Mouse (Mus musculus): ENCODE data around the gene Skint3. TPM values are rescaled to one million over a fixed set of nuclear protein-coding genes. Genes with fewer than 3 reads are reported as not detected.
"Not testable (repeated sequence)": the region's sequence is repeated elsewhere in the genome, so short reads cannot be mapped to it uniquely, and the experiment has no call there.

Skint3 gene
- 12.9 and 14.5 TPM in 2 replicates for total RNA-seq (2017)

DNA sequence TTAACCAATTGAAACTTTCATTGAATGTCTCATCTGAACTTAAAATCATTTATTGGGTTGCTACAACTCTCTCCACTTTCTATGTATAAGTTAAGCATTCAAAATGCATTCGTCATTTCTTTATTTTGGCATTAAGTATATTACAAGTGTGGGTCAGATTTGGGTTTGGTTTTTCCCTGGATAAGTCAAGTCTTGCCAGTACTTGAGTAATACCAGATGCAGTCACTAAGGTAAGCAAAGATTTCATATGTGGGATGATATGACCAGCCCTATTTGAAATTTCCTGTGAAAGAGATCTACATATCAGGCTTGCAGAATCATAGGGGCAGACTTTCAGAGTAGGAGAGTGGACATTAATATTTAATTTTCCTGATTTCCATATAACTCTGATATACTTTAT is at the start of gene Skint3:
Gene Skint3, plus strand, starts transcription at position 301 of the 400 bp plus-strand sequence.
- no peak for ATAC-seq (ENCODE audit: extremely low read depth, insufficient number of reproducible peaks, low FRiP score, poor library complexity, severe bottlenecking)

DNA sequence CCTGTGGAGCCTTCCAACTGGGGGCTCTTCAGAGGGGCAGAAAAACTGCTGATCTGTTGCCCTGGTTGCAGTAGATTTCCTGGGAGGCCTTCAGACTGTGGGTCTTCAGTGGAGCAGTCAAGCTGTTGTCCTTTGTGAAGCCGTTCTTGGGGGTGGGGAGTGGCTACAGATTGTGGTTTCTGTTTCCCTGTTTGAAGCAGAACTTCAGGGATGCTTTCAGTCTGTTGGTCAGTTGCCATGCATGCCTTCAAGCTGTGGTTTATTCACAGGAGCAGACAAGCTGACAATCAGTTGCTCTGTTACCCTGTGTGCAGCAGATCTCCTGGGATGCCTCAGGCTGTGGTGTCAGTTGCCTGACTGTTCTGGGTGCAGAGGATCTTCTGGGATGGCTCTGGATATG is 11.4 kb downstream of the Skint3 start:
- no peak for ATAC-seq (ENCODE audit: extremely low read depth, insufficient number of reproducible peaks, low FRiP score, poor library complexity, severe bottlenecking)

DNA sequence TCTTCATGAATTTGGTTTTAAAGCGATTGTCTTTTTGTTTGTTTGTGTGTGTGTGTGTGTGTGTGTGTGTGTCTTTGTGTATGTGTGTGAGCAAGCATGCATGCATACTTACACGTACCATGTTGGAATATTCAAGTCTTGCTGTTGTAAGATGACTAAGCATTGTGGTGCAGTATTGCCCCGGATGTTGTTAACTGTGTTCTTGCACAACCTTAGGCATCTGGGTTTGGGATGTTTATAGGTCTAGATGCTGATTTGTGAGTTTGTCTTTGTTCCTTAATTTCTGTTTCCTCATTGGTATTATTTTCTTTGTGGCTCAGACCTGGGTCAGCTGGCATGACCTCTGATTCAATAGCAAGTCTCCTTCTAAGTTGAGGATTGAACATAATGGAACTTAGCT is 11.9 kb downstream of the Skint3 start:
- ATAC-seq (ENCODE audit: extremely low read depth, insufficient number of reproducible peaks, low FRiP score, poor library complexity, severe bottlenecking), result peak; percentile 61; the same call in 1 of the 2 replicates

DNA sequence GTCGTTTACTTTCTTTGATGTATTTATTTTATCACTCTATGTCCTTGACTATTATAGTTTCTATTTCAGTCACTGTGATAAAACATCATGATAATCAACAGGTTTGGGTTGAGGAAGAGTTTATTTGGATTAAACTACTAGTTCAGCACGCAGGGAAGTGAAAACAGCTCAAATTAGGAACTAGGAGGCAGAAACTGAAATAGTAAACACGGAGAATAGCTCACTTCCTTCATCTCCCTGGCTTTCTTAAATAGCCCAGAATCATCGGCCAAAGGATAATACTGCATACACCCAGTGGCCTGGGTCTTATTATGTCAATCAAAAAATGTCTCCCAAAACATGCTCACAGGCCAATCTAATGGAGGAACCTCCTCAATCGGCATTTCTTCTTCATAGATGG is 24.0 kb downstream of the Skint3 start:
- no peak for ATAC-seq (ENCODE audit: extremely low read depth, insufficient number of reproducible peaks, low FRiP score, poor library complexity, severe bottlenecking)

DNA sequence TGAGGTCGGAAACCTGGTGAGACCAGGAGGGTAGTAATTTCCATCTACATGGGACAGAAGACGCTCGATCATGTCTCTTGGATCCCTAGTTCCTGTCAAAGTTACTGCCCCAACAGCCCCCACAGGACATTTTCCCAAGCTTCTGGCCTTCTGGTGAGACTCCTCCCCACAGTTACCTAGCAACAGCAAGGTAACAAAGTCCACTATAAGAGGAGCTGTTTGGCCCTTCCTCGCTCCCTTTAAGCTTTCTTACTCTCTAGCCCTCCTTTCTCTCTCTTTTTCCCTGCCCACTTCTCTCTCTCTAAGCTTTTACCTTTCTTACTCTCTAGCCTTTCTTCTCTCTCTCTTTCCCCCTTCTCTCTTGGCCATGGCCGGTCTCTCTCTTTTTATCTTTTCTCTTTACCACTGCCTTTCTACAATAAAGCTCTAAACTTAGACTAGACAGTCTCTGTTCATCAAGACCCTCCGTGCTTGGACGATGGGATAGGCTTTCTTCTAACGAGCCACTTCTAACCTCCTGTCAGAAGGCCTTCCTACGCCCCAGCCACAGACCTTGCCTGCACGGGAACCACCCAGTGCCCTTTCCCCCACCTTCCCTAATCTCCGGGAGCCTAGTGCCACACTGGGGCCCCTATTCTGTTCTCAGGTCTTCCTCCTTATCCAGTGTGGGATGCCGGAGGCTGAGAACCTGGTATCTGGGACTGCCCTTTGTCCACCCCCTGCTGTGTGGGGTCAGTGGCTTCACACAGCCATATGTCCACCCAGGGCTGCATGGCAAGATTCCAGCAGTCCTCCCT is 55.3 kb downstream of the Skint3 start:
- ATAC-seq (ENCODE audit: extremely low read depth, insufficient number of reproducible peaks, low FRiP score, poor library complexity, severe bottlenecking), result no peak

DNA sequence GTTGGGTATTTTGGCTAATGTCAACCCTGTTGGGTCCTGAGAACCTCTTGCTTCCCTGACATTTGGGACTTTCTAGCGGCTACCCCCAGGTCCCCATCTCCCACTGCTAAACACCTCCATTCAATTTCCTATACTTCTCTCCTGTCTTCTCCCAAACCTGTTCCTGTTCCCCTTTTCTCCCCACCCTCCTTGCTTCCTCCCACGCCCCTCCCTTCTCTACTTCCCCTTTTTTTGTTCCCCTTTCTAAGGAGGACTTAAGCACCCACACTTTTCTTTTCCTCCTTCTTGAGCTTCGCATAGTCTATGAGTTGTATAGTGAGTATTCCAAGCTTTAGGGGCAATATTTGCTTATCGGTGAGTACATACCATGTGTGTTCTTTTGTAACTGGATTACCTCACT is 56.4 kb downstream of the Skint3 start:
- peak; percentile 95 for ATAC-seq (ENCODE audit: extremely low read depth, insufficient number of reproducible peaks, low FRiP score, poor library complexity, severe bottlenecking)

DNA sequence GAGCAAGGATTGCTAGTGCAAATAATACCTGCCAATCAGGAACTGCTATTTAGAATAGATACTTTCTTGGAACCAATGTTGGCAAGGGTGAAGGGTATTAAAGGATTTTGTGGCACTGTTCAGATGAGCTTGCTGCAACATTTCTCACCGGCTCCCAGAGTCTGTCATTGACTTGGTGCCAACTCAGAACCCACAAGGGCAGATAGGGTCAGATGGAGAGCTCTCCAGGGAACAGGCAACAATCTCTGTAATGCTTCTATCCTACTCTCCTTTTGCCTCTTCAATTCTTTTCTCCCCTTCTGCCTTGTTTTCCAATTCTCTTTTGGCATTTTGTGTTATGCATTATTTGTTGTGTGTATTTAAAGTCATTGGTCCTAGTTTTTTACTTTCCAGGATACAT is 70.3 kb downstream of the Skint3 start:
- no peak for ATAC-seq (ENCODE audit: extremely low read depth, insufficient number of reproducible peaks, low FRiP score, poor library complexity, severe bottlenecking)

DNA sequence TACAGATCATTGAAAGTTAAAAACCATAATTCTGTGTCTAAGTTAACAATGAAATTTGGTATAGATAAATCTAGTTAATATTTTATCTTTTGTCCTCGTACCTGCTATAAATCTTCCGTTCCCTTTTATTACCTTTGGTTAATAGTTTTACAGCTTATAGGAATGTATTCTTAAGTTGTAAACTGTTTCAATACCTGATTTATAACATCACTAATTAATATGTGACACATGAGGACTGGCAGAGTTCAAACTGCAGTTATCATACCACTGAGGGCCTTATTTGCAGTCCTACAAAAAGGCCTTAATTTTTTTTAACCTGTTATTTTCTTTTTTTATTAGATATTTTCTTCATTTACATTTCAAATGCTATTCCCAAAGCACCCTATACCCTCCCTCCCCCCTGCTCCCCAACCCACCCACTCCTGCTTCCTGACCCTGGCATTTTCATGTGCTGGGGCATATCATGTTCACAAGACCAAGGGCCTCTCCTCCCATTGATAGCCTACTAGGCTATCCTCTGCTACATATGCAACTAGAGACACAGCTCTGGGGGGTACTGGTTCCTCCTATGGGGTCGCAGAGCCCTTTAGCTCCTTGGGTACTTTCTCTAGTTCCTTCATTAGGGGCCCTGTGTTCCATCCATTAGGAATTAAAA is 70.9 kb downstream of the Skint3 start:
- no peak for ATAC-seq (ENCODE audit: extremely low read depth, insufficient number of reproducible peaks, low FRiP score, poor library complexity, severe bottlenecking)

DNA sequence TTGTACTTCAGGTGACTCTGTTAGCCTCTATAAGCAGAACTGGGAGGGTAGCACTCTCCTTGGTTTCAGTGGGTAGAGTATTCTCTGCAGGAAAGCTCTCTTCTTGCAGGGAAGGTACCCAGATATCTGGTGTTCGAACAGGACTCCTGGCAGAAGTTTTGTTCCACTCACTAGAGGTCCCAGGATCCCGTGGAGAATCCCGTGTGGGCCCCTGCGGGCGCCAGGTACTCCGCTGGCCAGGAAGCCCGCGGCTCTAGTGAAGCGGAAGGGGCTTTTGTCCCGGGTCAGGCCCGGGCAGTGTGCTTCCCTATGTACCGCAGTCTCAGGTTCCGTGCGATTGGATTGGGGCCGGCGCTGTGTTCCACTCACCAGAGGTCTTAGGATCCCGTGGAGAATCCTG is 117.1 kb downstream of the Skint3 start:
- not testable (repeated sequence) for ATAC-seq (ENCODE audit: extremely low read depth, insufficient number of reproducible peaks, low FRiP score, poor library complexity, severe bottlenecking)

Other genes starting within 250 kb of the Skint3 start
- not detected in 2 replicates for gene Skint1, start 226.0 kb upstream of the Skint3 start, total RNA-seq (2017)
- not detected in 2 replicates for gene Skint4, start 160.2 kb upstream of the Skint3 start, total RNA-seq (2017)
- not detected in 2 replicates for gene Skint9, start 201.7 kb downstream of the Skint3 start, total RNA-seq (2017)

All from neutrophil, adult 5-6 weeks (primary cell).